Mouse (Mus musculus) E14TG2a.4 (cell line): ENCODE measurements around the gene Gm18596.

Experiments used
- CTCF ChIP-seq: conservative IDR thresholded peaks from 2 replicates; pipeline ENCODE4 v1.5.1; 2014; ENCODE audit warnings: low read length
- POU5F1 ChIP-seq: IDR thresholded peaks from 2 replicates; pipeline ENCODE4 v1.6.1; 2014; ENCODE audit warnings: low read length, borderline replicate concordance

DNA sequence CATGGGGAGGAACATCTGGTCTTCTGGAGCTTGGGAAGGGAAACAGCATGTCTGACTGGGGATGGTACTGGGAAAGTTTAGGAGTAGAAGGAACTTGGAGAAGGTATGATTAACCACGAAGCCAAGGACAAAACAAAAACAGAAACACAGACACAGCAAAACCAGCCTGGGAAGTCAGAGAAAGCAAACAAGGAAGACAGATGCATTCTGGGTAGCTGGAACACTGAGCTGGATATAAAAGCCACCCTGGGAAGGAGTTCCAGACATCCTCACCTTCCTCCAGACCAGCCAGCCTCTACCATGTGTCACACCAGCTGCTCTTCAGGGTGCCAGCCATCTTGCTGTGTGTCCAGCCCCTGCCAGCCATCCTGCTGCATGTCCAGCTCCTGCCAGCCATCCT, 26.9 kb downstream of the Gm18596 start, which contains the start of gene Gm10142:
- no peak for TF ChIP-seq CTCF
- no peak for TF ChIP-seq POU5F1
